Mouse (Mus musculus): ENCODE data around the gene Zfp958.

GRCm38 (mm10) chr8:4637071-4637470, 24.1 kb downstream of the Zfp958 start:
- TF ChIP-seq EP300 (IDR thresholded peaks at IDR 0.05; ENCODE audit: low read depth in 1 of 2, low read length in 2 of 2) (no peak), CTCF (IDR thresholded peaks at IDR 0.05 in 2 of 3, conservative IDR thresholded peaks at IDR 0.05 in 1 of 3; ENCODE audit: control insufficient read depth in 1 of 3, insufficient read depth in 1 of 3, low read depth in 2 of 3, low read length in 3 of 3, poor library complexity in 1 of 3, severe bottlenecking in 1 of 3) (peak; percentile 13 to 30 (median 21); a peak in 2 of 6 replicates), ETS1 (IDR thresholded peaks at IDR 0.05; ENCODE audit: low read depth, low read length) (no peak), USF1 (IDR thresholded peaks at IDR 0.05; ENCODE audit: low read depth, low read length) (no peak), ZNF384 (IDR thresholded peaks at IDR 0.05; ENCODE audit: low read depth, low read length) (no peak), POLR2A (IDR thresholded peaks at IDR 0.05; ENCODE audit: control insufficient read depth in 1 of 2, insufficient read depth in 1 of 2, low read depth in 1 of 2, low read length in 2 of 2, poor library complexity in 1 of 2) (no peak), CHD2 (IDR thresholded peaks at IDR 0.05; ENCODE audit: low read length) (no peak)

All from MEL (cell line).